Mouse (Mus musculus) activated CD4-positive, CD25-positive, alpha-beta regulatory T cell, adult 4 months (primary cell): Measurements from ENCODE around the gene Rptor. TPM values are rescaled to one million over a fixed set of nuclear protein-coding genes. Genes with fewer than 3 reads are reported as not detected.

Experiments
- ATAC-seq: one replicate; pipeline ENCODE4 v1.8.0; 2017
- polyA plus RNA-seq, 2 experiments: library from polyadenylated mRNA; unstranded; fragments of 100-300 nt; shearing (Covaris generic); gene quantifications; one replicate each; pipeline ENCODE4 v1.2.1; 2017

The Rptor gene
- polyA plus RNA-seq, 2 experiments from 2014 or later: 6.1 to 6.6 TPM

DNA sequence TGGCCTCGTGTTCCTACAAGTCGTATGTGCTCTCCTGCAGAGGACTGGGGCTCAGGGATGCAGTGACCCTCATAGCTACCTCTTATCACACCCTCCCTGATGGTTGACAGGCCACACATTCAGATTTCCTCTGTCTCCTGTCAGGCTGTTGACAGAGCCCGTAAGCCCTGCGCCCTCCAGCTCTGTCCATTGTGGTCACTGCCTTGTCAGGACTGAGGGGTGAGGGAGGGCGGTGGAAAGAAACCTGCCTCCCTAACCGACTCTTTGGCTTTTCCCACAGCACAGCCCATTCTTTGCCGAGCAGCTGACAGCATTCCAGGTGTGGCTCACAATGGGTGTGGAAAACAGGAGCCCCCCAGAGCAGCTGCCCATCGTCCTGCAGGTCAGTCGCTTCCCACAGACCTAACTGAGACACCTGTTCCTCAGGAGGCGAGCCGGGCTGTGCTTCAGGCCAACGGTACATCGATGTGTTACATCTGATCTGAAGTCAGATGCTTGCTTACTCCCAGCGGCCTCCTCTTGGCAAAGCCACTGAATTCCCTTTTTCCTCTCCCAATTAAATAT, 214.2 kb downstream of the Rptor start:
- ATAC-seq: no peak

DNA sequence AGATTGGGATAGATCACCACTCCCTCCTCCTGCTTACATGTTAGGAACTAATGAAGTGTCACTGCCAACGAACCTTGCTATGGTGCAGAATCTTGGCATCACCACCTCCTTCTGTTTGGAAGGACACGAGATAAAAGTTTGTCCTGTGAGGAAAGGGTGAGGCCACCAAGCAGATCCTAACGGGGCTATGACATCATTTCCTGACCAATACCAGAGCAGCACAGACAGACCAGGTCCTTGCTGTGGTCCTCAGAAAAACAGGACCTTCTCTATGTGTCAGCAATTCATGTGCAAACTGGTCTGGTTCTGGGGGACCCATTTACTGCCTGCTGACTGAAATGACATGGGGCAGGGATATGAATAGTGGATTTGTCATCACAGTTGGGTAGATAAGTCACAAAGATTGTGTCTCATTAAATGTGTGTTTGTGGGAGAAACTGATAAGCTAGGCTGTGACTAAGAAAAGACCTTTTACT, 214.7 kb downstream of the Rptor start:
- no peak for ATAC-seq

DNA sequence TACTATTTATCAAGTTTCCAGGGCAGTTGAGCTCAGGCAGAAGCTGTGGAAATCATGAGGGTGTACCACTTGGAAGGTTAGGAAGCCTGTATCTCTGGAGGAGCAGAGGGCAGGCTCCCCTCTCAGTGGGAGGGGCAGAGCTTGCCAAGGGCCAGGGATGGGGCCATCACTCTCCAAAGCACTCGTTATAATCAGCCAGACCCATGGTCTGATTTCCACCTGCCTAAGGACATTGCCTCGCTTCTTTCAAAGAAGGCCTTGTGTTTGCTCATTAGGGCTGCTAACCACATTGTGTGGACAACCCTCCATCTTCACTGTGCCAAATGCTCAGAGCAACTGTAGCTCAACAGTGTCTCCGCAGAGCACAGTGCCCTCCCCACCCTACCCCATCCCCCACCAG, 215.2 kb downstream of the Rptor start:
- ATAC-seq: no peak

DNA sequence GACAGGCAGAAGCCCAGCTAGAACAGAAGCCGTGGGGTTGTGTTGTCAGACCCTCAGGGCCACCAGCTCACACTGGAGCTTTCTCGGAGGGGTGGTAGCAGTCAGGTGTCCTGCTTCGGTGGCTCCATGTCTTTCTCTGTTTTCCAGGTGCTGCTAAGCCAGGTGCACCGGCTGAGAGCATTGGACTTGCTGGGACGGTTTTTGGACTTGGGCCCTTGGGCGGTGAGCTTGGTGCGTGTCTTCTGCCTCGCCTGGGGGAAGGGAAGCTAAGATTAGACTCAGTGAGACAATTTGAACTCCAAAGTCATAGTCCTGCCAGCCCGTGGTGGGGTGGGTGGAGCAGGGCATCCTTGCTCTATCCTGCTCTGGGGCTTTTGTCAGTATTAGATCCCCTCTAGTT, 218.8 kb downstream of the Rptor start:
- no peak for ATAC-seq

DNA sequence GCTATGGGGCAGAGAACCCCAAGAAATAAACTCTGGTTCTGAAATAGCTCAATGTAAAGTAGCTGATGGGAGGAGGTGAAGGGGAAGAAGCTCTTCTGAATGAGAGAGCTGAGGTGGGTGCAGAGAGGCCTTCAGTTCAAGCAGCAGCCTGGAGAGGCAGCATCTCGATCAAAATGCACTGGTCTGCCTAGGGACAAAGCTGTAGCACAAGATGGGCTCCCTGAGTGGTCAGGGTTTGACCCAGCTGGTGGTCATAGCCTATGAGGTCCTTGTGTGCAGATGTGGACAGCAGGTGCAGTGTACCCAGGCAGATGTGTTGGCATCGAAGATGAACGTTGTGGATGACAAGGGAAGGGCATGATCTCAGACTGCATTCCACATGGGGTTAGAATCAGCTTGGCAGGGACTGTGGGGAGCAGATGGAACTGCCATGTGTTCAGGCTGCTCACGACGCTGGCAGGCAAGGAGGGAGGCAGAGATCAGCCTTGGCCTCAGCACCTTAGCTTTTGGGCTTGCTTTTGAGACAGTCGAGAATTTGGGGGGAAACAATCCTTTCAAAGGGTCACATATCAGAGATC, 221.5 kb downstream of the Rptor start:
- ATAC-seq: no peak

DNA sequence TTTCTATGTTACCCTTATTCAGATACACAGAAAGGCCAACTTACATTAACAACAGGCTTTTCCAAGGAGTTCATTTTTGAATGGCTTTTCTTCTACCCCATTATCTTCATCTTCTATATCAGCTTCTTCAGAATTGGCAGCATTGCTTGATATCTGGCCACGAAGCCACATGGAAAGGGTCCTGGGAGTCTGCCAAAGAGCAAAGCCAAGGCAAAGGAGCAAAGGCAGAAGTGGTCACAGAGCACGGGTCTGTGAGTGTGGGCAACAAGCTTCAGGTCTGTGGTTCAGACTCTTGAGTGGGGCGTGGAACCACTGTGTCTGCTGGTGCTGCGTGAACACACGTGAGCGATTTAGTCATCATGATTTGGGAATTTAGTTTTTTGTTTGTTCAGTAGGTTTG, 223.1 kb downstream of the Rptor start:
- ATAC-seq: no peak

DNA sequence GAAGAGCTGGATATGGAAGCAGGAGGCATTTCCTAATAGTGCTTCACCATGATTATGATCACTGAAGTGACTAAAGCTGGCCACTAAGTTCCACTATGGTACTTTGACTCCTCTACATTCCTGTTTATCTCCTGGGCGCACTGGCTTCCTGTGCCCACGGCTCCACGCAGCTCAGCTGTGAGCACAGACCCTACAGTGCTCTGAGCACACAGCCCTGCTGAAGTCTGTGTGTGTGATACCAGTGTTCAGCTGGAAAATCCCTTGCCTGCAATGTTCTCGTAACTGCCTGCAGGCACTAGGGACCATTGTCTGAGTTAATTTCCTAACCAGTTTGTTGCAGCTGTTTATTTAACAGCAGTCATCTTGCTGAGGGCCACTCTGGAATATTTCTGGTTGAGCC, 223.5 kb downstream of the Rptor start:
- ATAC-seq: no peak

DNA sequence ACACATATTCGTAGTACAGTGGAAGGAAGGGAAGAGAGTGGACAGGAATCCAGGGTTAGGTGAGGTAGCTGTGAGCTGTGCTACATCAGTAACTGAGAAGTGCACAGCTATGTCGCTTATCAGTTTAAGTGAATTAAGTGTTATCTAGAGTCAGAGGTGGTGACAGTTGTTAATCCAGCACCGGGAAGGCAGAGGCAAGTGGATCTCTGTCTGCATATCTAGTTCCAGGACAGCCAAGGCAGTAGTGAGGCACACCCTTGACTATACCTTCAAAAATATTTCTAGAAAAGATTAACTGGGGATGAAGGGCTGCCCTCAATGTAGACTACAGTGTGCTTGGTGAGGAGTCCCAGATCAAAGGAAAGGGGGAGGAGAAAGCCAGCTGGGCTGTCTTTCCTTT, 226.4 kb downstream of the Rptor start:
- ATAC-seq: no peak

DNA sequence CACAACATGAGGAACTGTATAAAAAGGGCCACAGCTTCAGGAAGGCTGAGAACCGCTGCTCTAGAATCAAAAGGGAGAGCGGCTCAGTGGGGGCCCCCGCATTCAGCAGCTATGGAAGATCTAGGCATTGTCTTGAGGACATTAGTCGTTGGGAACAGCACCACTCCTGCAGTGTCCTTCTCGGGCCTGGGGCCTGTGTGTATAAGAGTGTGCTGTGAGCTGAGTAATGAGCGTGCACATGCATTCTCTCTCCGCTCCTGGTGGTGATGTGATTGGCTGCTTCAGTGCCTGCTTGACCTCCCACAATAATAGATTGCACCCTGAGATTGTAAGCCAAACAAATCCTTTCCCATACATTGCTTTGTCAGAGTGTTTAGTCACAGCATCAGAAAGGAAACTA, 229.0 kb downstream of the Rptor start:
- no peak for ATAC-seq

DNA sequence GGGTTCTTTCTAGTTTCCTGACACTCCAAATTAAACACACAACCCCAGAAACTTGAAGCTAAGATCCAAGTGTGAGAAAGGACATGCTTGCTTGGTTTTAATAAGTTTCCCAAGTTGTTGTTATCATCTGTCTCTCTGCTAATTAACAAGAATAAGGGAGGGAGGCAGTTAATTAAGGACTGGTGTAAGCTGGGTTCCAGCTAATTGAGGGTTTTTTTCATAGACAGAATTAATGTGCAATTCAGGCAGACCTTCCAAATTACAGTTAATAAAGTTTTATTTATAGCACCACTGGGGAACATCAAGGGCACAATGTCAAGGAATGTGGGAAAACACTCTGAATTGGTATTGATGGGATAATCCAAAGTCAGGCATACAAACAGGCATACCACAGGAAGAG, 230.6 kb downstream of the Rptor start:
- ATAC-seq: no peak

DNA sequence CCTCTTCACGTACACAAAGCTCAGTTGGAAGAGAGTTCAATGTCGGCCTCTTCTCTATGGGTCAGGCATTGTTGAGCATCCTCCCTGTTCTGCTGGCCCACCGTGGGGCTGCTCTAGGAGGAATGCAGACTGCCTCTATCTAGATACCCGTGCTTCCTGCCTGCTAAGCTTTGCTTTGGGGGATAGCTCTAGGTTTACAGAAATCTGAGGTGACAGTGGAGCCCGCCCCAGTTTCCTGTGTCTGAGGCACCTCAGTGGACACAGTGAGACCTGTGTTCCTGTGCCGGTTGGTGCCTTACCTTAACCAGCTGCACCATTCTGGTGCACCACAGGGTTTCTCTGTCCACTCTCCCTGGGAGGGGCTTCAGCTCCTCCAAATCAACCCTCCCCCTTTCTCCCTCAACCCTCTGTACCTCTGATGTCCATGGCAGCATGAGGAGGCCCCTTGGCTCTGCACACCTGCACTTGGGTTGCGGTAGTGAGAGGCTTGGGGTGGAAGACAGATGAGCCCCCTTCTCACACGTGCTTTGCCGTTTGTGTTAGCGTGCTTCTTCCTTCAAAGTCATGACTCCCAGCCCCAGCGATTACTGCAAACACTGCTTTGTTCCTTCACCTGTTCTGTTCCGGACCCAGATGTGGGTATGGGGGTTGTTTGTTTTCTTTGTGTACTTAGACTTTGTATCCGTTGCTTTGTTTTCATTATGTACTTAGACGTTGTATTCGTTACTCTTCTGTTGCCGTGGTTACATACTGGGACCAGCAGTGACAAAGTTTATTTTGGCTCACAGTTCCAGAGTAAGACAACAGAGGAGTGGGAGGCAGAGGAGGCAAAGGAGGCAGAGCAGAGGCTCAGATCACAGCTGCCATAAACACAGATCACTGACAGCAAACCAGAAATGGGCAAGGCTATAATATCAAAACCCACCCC, 231.4 kb downstream of the Rptor start:
- ATAC-seq: no peak

DNA sequence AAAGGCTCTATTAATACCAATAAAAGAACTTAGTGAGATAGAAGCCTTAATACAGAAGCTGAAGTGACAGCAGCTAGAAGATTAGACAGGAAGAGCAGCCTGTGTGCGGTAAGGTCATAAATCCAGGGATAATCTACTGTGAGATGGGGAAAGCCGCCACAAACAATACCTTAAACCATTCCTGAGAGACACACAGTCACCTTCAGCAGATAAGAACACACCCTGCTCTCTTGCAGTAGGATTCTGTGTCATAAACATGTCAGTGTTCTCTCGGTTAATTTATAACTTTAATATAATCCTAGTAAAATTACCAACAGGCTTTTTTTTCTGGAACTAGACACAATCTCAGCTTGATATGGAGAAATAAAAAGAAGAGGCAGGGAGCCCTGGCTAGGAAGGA, 233.6 kb downstream of the Rptor start:
- ATAC-seq: no peak

DNA sequence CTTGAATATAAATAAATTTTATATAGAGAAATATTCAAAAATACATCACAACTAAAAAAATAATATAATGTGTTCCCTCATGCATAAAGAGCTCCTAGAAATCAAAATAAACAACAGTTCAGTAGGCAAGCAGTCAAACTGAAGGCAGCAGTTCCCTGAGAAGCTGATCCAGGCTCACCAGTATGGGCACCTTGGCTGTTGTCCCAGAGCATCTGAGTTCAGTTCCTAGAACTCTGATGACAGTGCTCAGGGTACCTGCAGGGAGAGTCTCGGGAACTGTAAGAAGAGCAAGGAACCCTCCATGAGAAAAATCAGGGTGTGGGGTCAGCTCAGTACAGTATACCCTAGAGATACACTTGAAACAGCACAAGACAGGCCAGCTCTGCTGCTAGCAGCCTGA, 235.1 kb downstream of the Rptor start:
- no peak for ATAC-seq

DNA sequence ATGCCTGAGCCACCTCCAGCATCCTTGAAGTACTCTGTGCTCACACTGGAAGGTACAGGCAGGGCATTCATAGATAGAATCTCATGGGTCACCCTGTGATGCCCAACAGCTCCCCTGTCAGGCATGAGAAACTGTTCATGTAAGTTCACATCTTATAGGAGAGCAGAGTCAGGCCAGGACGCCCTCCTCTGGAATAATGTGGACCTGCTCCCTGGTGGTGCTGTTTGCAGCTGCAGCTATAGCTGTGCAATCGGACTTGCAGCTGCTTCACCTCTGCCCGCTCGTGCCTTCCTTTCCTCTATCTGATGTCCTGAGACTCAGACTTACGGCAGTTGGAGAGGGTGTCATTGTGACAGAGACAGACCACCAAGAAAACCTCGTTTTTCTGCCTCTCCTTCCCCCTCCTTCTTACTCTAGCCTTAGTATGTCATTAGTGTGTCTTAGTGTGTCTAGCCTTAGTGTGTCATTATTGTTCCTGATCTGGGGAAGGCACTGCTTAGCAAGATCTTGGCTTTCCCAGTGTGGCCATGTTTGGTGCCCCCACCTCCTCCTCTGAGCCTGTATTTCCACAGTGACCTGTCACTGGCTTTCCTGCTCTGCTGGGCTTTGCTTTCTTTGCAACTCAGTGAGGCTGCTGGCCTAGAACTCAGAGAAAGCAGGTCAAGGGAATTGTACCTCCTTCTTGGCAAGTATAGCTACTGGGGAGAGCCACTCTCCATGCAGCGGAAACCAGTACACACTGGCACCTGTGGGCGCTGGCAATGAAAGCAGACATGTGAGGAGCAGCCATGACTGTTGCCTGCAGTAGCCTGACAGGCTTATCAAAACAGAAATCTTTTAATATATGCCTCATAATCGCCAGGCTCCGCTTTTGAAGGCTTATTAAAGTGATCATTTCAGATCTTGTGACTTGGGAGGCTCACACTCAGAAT, 237.0 kb downstream of the Rptor start:
- no peak for ATAC-seq

DNA sequence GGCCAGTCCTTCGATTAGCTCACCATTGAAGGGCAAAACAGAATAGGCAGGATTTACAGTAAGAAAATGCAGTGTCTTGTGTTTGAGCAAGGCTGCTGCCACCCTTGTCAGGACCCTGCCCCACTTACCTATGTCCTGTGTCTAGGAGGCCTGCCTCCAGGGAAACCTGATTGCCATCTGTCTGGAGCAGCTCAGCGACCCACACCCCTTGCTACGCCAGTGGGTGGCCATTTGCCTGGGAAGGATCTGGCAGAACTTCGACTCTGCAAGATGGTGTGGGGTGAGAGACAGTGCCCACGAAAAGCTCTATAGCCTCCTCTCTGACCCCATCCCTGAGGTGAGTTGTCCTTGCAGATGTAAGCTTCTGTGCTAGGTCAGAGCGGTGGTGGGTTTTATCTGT, 243.9 kb downstream of the Rptor start:
- no peak for ATAC-seq

DNA sequence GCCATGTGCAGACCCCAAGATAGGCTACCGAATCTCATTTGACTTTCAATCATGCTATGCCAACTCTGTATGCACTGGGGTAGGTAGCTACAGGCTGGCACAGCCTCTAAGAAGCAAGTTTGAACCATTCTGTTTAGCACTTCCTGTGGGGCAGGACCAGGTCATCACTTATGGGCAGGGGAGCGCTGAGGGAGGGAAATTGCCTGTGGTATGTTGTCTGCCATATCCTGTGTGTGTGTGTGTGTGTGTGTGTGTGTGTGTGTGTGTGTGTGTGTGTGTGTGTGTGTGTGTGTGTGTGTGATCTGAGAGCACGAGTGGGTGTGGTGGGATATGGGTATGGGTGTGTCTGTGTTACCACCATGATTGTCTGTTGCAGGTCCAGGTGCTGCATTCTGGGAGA, 244.4 kb downstream of the Rptor start:
- peak; percentile 28 for ATAC-seq

DNA sequence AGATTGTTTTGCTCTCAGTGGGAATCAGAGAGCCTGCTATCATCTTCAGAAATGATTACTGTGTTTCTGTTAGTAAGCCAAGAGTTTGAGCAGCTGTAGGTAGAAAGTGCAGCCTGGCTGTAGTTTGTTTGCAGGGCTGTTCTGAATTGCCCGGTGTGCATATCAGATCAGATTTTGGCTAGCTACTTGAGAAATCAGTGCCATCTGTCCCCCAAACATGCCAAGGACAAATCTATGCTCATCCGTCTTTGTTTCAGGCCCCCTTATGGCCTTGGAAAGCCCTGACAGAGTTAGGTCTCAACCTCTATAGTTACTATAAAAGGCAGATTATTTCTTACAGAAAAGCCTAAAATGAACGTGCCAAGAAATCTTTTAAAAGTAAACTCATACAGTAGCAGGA, 244.9 kb downstream of the Rptor start:
- ATAC-seq: no peak

DNA sequence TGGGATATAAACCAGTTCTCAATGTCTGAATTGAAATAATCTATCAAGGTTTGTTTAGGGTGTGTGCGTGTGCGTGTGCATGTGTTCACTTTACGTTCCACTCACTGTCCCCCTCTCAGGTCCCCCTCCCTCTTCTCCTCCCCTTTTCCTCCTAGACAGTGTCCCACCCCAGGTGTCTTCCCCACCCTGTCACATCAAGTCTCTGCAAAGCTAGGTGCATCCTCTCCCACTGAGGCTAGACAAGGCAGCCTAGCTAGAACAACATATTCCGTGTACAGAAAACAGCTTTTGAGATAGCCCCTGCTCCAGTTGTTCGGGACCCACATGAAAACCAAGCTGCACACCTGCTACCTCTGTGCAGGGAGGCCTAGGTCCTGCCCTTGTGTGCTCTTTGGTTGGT, 245.5 kb downstream of the Rptor start:
- no peak for ATAC-seq

DNA sequence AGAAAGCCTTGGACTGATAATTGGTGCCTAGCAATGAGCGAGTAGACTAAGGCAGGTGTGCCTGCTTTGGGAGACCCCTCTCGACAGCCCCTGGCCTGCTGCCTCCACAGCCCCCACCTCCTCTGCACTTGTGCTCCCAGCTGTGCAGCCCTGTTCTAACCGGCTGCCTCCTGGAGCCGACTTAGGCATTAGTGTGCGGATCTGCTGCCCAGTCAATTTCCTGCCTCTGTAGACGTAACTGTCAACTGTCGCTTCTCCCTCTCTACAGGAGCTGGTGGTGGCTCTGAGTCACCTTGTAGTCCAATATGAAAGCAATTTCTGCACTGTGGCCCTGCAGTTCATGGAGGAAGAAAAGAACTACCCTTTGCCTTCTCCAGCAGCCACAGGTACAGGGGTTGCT, 253.3 kb downstream of the Rptor start:
- ATAC-seq: no peak

DNA sequence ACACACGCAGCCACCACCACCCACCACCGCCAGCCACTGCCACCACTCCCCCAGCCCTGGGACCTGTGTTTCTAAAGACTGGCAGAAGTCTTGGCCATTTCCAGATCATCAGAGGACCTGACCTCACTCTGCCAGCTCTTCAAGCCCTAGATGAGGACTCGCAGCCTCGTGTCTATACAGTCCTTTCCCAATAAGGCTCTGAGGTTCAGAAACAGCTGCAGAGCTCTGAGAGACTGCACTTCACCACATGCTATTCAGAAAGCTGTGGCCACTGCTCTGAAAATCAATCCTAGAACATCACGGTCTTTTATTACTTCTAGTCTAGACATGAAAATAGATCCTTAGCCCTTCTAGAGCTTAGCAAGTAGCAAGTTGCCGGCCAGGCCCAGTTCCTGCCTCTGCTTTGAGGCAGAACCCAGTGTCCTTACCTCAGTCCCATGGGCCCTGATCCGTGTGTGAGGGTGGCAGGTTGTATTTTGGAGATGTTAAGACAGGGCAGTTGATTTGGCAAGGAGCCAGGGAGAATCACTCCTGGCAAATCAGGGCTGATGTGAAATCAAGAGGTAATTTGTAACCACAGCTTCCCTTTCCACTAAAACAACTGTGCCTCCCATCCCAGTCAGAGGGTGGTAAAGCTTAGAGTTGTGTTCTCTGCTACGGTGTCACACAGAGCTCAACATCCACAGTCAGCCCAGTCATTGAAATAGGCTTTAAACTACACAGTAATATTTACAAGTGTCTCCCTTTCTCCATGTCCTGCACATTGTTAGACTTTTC, 260.0 kb downstream of the Rptor start:
- ATAC-seq: no peak

DNA sequence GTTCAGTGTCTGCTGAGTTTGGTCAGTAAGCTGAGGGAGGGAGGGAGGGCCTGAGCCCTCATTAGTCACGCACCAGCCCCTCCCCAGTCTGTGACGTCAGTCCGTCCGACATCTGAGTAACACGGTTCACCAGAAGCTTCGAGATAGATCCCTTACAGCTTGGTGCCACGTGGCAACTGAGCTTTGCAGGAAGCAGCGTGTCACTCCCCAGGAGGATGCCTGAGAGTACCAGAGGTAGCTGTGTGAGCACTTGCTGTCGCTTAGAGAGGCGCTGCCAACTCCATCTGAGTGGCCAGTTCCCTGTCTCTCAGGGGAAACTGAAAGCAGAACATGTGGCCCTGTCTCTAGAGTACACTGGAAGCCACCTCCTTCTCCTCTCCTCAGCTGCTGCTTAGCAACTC, 260.7 kb downstream of the Rptor start:
- ATAC-seq: no peak

DNA sequence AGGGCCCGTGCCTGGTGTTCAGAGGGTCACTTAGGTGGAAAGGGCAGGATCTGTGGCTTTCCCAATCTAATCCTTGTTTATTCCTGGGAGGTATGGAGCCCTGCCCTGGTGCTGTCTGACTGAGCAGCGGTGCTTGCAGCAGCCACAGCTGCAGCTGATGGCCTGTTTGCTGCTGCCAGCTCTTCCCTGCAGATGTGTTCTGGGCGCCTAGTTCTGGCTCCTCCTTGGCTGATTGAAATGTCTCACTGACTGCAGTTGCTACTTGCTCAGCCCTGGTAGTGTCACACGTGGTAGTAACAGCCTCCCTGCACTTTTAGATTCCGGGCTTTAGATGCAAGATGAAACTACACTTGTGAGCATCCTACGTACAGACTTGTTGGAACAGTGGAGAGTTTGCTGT, 264.1 kb downstream of the Rptor start:
- ATAC-seq: no peak
